Mouse (Mus musculus) bone marrow macrophage, adult 2 months (primary cell): ENCODE measurements around the gene En2.

Source experiments
- CTCF ChIP-seq: IDR thresholded peaks from 2 replicates; pipeline ENCODE4 v1.5.1; 2012; ENCODE audit warnings: low read depth, mild to moderate bottlenecking, low read length, moderate library complexity
- POLR2A ChIP-seq: IDR thresholded peaks from 2 replicates; pipeline ENCODE4 v1.6.1; 2012; ENCODE audit warnings: mild to moderate bottlenecking, low read depth, low read length, borderline replicate concordance

- TF ChIP-seq CTCF, result no peak
- TF ChIP-seq POLR2A, result no peak
Measured at GRCm38 (mm10) chr5:28176585-28176984, 11.1 kb downstream of the En2 start.
